Mouse (Mus musculus) liver, postnatal 0 days (tissue): ENCODE data around the gene Paf1.

Experiments
- CTCF ChIP-seq: sonication (generic); IDR thresholded peaks from 2 replicates; pipeline ENCODE4 v1.5.1; 2016; ENCODE audit warnings: antibody characterized with exemption, low read depth
- EP300 ChIP-seq: IDR thresholded peaks from 2 replicates; pipeline ENCODE4 v1.6.1; 2016; ENCODE audit warnings: antibody characterized with exemption, low read depth, mild to moderate bottlenecking

GRCm38 (mm10) chr7:28381938-28382337 lies 10.8 kb upstream of the Paf1 start:
- TF ChIP-seq CTCF, result no peak
- peak; percentile 79 for TF ChIP-seq EP300
